ENCODE assay signal across 9 mouse cellular contexts in genomic region chr11:106364712-106365111, GRCm38 (mm10). TPM values are rescaled to one million over a fixed set of nuclear protein-coding genes. Genes with fewer than 3 reads are reported as not detected.
A peak's percentile ranks its signal among the peaks of the same experiment; 100 is the strongest.
DNase-seq lines count a peak whose midpoint lies in the region; ATAC-seq and TF ChIP-seq lines count a peak whose summit lies in the region.
"Had no signal": no experiment of that assay in that cellular context is flagged by ENCODE, and none has a peak within 500 bp of the region (broad histone marks: within the 10 kb centered on the region; RNA-seq: fewer than 3 reads in every experiment).

No protein-coding gene starts in this region.

- peak overlapping the region; percentile 22; the same call in 1 of the 2 replicates for H3K4me3 ChIP-seq in forebrain, embryonic 10.5 days
- no peak overlapping the region for H3K4me3 ChIP-seq in forebrain, embryonic 15.5 days
- peak overlapping the region; percentile 28 for H3K4me3 ChIP-seq in hindbrain, embryonic 10.5 days
- peak overlapping the region; percentile 19 for H3K4me3 ChIP-seq in myocyte

- no peaks in the 10 kb centered on the region for H3K36me3 ChIP-seq in forebrain, embryonic 10.5 days (replicated peaks)
- H3K36me3 ChIP-seq in forebrain, embryonic 15.5 days, result no peaks in the 10 kb centered on the region
- no peaks in the 10 kb centered on the region for H3K36me3 ChIP-seq in hindbrain, embryonic 10.5 days
- no peaks in the 10 kb centered on the region for H3K36me3 ChIP-seq in myocyte (ENCODE audit: control insufficient read depth, insufficient read depth)

- no peaks in the 10 kb centered on the region for H3K9me3 ChIP-seq in forebrain, embryonic 10.5 days
- H3K9me3 ChIP-seq in forebrain, embryonic 15.5 days, result no peaks in the 10 kb centered on the region
- no peaks in the 10 kb centered on the region for H3K9me3 ChIP-seq in hindbrain, embryonic 10.5 days

- no peak overlapping the region for H3K9ac ChIP-seq in forebrain, embryonic 15.5 days (replicated peaks)

- H3K4me2 ChIP-seq in forebrain, embryonic 15.5 days (replicated peaks), result no peak overlapping the region
- peak overlapping the region; percentile 73 for H3K4me2 ChIP-seq in myocyte (ENCODE audit: low read depth)

- no peak for DNase-seq in forebrain, embryonic 10.5 days (ENCODE audit: extremely low spot score, low spot score)
- DNase-seq in testis, postnatal 10 days (ENCODE audit: low spot score), result peak; percentile 60
- DNase-seq in testis, postnatal 14 days (ENCODE audit: low spot score), result no peak
- DNase-seq in hindbrain, embryonic 10.5 days (ENCODE audit: low spot score), result peak; percentile 43
- DNase-seq in left cerebral cortex, adult 9 months (ENCODE audit: low spot score in 2 of 2), result no peak

- H3K79me2 ChIP-seq in myocyte (ENCODE audit: control insufficient read depth, insufficient read depth), result no peaks in the 10 kb centered on the region

- WGBS in forebrain, embryonic 10.5 days, result 11% methylated on average over 11 of the region's 11 CpGs
- WGBS in forebrain, embryonic 15.5 days, result 11% methylated on average over 11 of the region's 11 CpGs
- WGBS in hindbrain, embryonic 10.5 days, result 7% methylated on average over 11 of the region's 11 CpGs

- peaks cover 27% of the 10 kb centered on the region for H3K4me1 ChIP-seq in forebrain, embryonic 10.5 days
- H3K4me1 ChIP-seq in forebrain, embryonic 15.5 days, result 0 out of 2 replicates have a peak, but pooled peaks cover 4% of the 10 kb centered on the region
- H3K4me1 ChIP-seq in hindbrain, embryonic 10.5 days (replicated peaks), result peaks cover 28% of the 10 kb centered on the region

- 0 out of 2 replicates have a peak, but pooled peaks cover 6% of the 10 kb centered on the region for H3K27me3 ChIP-seq in forebrain, embryonic 10.5 days (ENCODE audit: poor library complexity, severe bottlenecking)
- H3K27me3 ChIP-seq in forebrain, embryonic 15.5 days, result no peaks in the 10 kb centered on the region
- no peaks in the 10 kb centered on the region for H3K27me3 ChIP-seq in hindbrain, embryonic 10.5 days (ENCODE audit: insufficient read depth, poor library complexity, severe bottlenecking)
- no peaks in the 10 kb centered on the region for H3K27me3 ChIP-seq in myocyte (ENCODE audit: control insufficient read depth, insufficient read depth, insufficient read length)

- peak overlapping the region; percentile 36 for H3K27ac ChIP-seq in forebrain, embryonic 10.5 days
- no peak overlapping the region for H3K27ac ChIP-seq in forebrain, embryonic 15.5 days (replicated peaks)
- peak overlapping the region; percentile 64 for H3K27ac ChIP-seq in hindbrain, embryonic 10.5 days
- H3K27ac ChIP-seq: macrophage had no signal

- no peak overlapping the region for H3ac ChIP-seq in myocyte (ENCODE audit: control insufficient read depth, insufficient read length)

- ATAC-seq in forebrain, embryonic 15.5 days (replicated peaks), result no peak
- ATAC-seq in inflammation-experienced regulatory T-cells, adult 6 months, result no peak

- TF ChIP-seq POLR2A in myocyte (IDR thresholded peaks at IDR 0.05; ENCODE audit: insufficient read length, low read depth), result peak; percentile 33

TF ChIP-seq in myocyte, 11 proteins besides CTCF, POLR2A, EP300 and RAD21:
- TF ChIP-seq MYOD1 (IDR thresholded peaks at IDR 0.05; ENCODE audit: control insufficient read depth in 1 of 3, insufficient read length in 2 of 3, low read depth in 2 of 3) (no peak), MAX (IDR thresholded peaks at IDR 0.05; ENCODE audit: low read depth) (no peak), CEBPB (IDR thresholded peaks at IDR 0.05; ENCODE audit: insufficient read depth, poor library complexity, severe bottlenecking) (no peak), MYOG (IDR thresholded peaks at IDR 0.05; ENCODE audit: control insufficient read depth in 1 of 3, insufficient read depth in 1 of 3, insufficient read length in 2 of 3, low read depth in 2 of 3) (peak in 1 of 3 experiments; percentile 34), POLR2AphosphoS2 (IDR thresholded peaks at IDR 0.05; ENCODE audit: insufficient read length, low read depth) (no peak), USF1 (IDR thresholded peaks at IDR 0.05; ENCODE audit: low read depth) (no peak)

RNA-seq across cellular contexts. Expression of gene Prr29, which starts 0.6 kb away (rescaled TPM):
- polyA plus RNA-seq in forebrain, embryonic 10.5 days (2016; fragmentation: Nextera tagmentation; extraction: Ambion mirVana), result not detected in 2 replicates
- not detected in 2 replicates for polyA plus RNA-seq in forebrain, embryonic 15.5 days (2015; fragmentation: Nextera tagmentation; extraction: Ambion mirVana)
- polyA plus RNA-seq in hindbrain, embryonic 10.5 days (2016; fragmentation: Nextera tagmentation; extraction: Ambion mirVana), result not detected in 2 replicates
- 0.32 TPM for polyA plus RNA-seq in myocyte (2012; fragmentation: generic; extraction: Trizol)
- 1 to 10 TPM in 2 of 3 experiments, under 1 TPM in 1; 0.87 to 2.5 (median 2.3) TPM for polyA plus RNA-seq in inflammation-experienced regulatory T-cells, adult 6 months (2017; shearing (Covaris generic))
- polyA plus RNA-seq: macrophage had no signal

RNA-seq across cellular contexts. Expression of gene Scn4a, which starts 11.6 kb away (rescaled TPM):
- 0.07 TPM in 1 of 2 replicates, not detected in the other for polyA plus RNA-seq in forebrain, embryonic 10.5 days (2016; fragmentation: Nextera tagmentation; extraction: Ambion mirVana)
- not detected in 2 replicates for polyA plus RNA-seq in forebrain, embryonic 15.5 days (2015; fragmentation: Nextera tagmentation; extraction: Ambion mirVana)
- polyA plus RNA-seq in hindbrain, embryonic 10.5 days (2016; fragmentation: Nextera tagmentation; extraction: Ambion mirVana), result 0.05 TPM in 2 replicates
- 15.3 TPM for polyA plus RNA-seq in myocyte (2012; fragmentation: generic; extraction: Trizol)
- polyA plus RNA-seq in inflammation-experienced regulatory T-cells, adult 6 months (2017; shearing (Covaris generic)), result under 1 TPM in 1 of 3 experiments, not detected in 2; 0.08 TPM

RNA-seq across cellular contexts. Expression of gene Icam2, which starts 23.2 kb away (rescaled TPM):
- 14.8 and 17.5 TPM in 2 replicates for polyA plus RNA-seq in forebrain, embryonic 10.5 days (2016; fragmentation: Nextera tagmentation; extraction: Ambion mirVana)
- 11.3 and 13.9 TPM in 2 replicates for polyA plus RNA-seq in forebrain, embryonic 15.5 days (2015; fragmentation: Nextera tagmentation; extraction: Ambion mirVana)
- 16.9 and 17.2 TPM in 2 replicates for polyA plus RNA-seq in hindbrain, embryonic 10.5 days (2016; fragmentation: Nextera tagmentation; extraction: Ambion mirVana)
- not detected for polyA plus RNA-seq in myocyte (2012; fragmentation: generic; extraction: Trizol)
- 100 to 1,000 TPM in 2 of 3 experiments, 10 to 100 TPM in 1; 91.8 to 131 (median 125) TPM for polyA plus RNA-seq in inflammation-experienced regulatory T-cells, adult 6 months (2017; shearing (Covaris generic))

RNA-seq across cellular contexts. Expression of gene Cd79b, which starts 50.1 kb away (rescaled TPM):
- polyA plus RNA-seq in forebrain, embryonic 10.5 days (2016; fragmentation: Nextera tagmentation; extraction: Ambion mirVana), result 0.82 and 1.2 TPM in 2 replicates
- 0.56 and 0.77 TPM in 2 replicates for polyA plus RNA-seq in forebrain, embryonic 15.5 days (2015; fragmentation: Nextera tagmentation; extraction: Ambion mirVana)
- 0.90 and 2.0 TPM in 2 replicates for polyA plus RNA-seq in hindbrain, embryonic 10.5 days (2016; fragmentation: Nextera tagmentation; extraction: Ambion mirVana)
- polyA plus RNA-seq in myocyte (2012; fragmentation: generic; extraction: Trizol), result not detected
- polyA plus RNA-seq in inflammation-experienced regulatory T-cells, adult 6 months (2017; shearing (Covaris generic)), result 10 to 100 TPM; 29.4 to 76.0 (median 49.1) TPM

Comparison
In these comparisons a context has a peak if more than half of its experiments do, and no peak if none do; other contexts are left out.
1. DNase-seq: peak in testis, postnatal 10 days (single experiment) and hindbrain, embryonic 10.5 days (single experiment); none in forebrain, embryonic 10.5 days (single experiment), testis, postnatal 14 days (single experiment) and left cerebral cortex, adult 9 months (0 of 2).
2. RNA of gene Scn4a, which starts 11.6 kb away (polyA plus RNA-seq): 15.3 TPM in myocyte (single experiment); 0.05 TPM in hindbrain, embryonic 10.5 days, 0.07 TPM in forebrain, embryonic 10.5 days, not detected in forebrain, embryonic 15.5 days and 0.08 TPM in inflammation-experienced regulatory T-cells, adult 6 months; every median in the first group is over 10 times any median in the second.
3. RNA of gene Icam2, which starts 23.2 kb away (polyA plus RNA-seq): 91.8 to 131 TPM in inflammation-experienced regulatory T-cells, adult 6 months, 16.9 to 17.2 TPM in hindbrain, embryonic 10.5 days, 14.8 to 17.5 TPM in forebrain, embryonic 10.5 days and 11.3 to 13.9 TPM in forebrain, embryonic 15.5 days; not detected in myocyte (single experiment); every median in the first group is over 10 times any median in the second.